Mouse (Mus musculus) liver, embryonic 14 days (tissue): ENCODE data around the gene Lmo7. TPM values are rescaled to one million over a fixed set of nuclear protein-coding genes. Genes with fewer than 3 reads are reported as not detected.

Experiments
- polyA plus RNA-seq: library from polyadenylated mRNA; depleted of rRNA; stranded (reverse); fragments of >200 nt; gene quantifications from 2 replicates; pipeline ENCODE4 v1.2.3, GENCODE M21; 2012; rRNA removed

Gene Lmo7
- polyA plus RNA-seq: 2.0 and 2.7 TPM in 2 replicates

GRCm38 (mm10) chr14:101729237-101729971, at the start of gene Lmo7, which contains the start of gene Gm9922:
Gene Lmo7, plus strand, starts transcription at chr14:101729957.
Gene Gm9922, minus strand, starts transcription at chr14:101729814.

Other genes starting within 250 kb of the Lmo7 start
- 0.98 and 1.3 TPM in 2 replicates for gene Tbc1d4, start 120.8 kb upstream of the Lmo7 start, polyA plus RNA-seq
- gene Commd6, start 89.3 kb upstream of the Lmo7 start, polyA plus RNA-seq: 19.1 and 23.9 TPM in 2 replicates
- 40.2 and 41.9 TPM in 2 replicates for gene Uchl3, start 76.0 kb upstream of the Lmo7 start, polyA plus RNA-seq
- gene Gm9922, start 143 bp upstream of the Lmo7 start, polyA plus RNA-seq: not detected in 2 replicates